Mouse (Mus musculus) midbrain, embryonic 13.5 days (tissue): ENCODE results near the gene Serpinb3a. TPM values are rescaled to one million over a fixed set of nuclear protein-coding genes. Genes with fewer than 3 reads are reported as not detected.
A peak's percentile ranks its signal among the peaks of the same experiment; 100 is the strongest.
"Not testable (repeated sequence)": the region's sequence is repeated elsewhere in the genome, so short reads cannot be mapped to it uniquely, and the experiment has no call there.

ENCODE experiments used
- ATAC-seq: fragments of 200-750 bp; cut with Nextera tagmentation; 2 replicates; pipeline ENCODE4 v1.8.0; 2017; ENCODE audit warnings: mild to moderate bottlenecking, moderate TSS enrichment, moderate library complexity
- H3K27ac ChIP-seq: fragments of 300-500 bp; sonication (generic); 2 replicates; pipeline ENCODE4 v1.5.1; 2015; ENCODE audit warnings: inconsistent platforms, mild to moderate bottlenecking, moderate library complexity
- H3K27me3 ChIP-seq: fragments of 300-500 bp; sonication (generic); 2 replicates; pipeline ENCODE4 v1.6.1; 2015; ENCODE audit warnings: mild to moderate bottlenecking, inconsistent platforms
- H3K36me3 ChIP-seq: fragments of 300-500 bp; sonication (generic); 2 replicates; pipeline ENCODE4 v1.6.1; 2015; ENCODE audit warnings: mild to moderate bottlenecking, inconsistent platforms
- H3K4me1 ChIP-seq: fragments of 300-500 bp; sonication (generic); replicated peaks from 2 replicates; pipeline ENCODE4 v1.6.1; 2015; ENCODE audit warnings: inconsistent platforms
- H3K4me2 ChIP-seq: fragments of 300-500 bp; sonication (generic); replicated peaks from 2 replicates; pipeline ENCODE4 v1.6.1; 2015; ENCODE audit warnings: moderate library complexity, mild to moderate bottlenecking, inconsistent platforms
- H3K4me3 ChIP-seq: fragments of 300-500 bp; sonication (generic); replicated peaks from 2 replicates; pipeline ENCODE4 v1.5.1; 2015; ENCODE audit warnings: mild to moderate bottlenecking, inconsistent platforms
- H3K9ac ChIP-seq: fragments of 300-500 bp; sonication (generic); replicated peaks from 2 replicates; pipeline ENCODE4 v1.6.1; 2015; ENCODE audit warnings: mild to moderate bottlenecking, inconsistent platforms
- H3K9me3 ChIP-seq: fragments of 300-500 bp; sonication (generic); 2 replicates; pipeline ENCODE4 v1.6.1; 2016; ENCODE audit warnings: mild to moderate bottlenecking, inconsistent platforms
- WGBS: fragments of 180-500 bp; shearing (Covaris S2); methylation state at CpG from one replicate; pipeline ENCODE4 v1.1.7; 2015; 5-methylcytosine and 5-hydroxymethylcytosine counted together
- polyA plus RNA-seq: library from polyadenylated mRNA; unstranded; fragments of >200 nt; fragmentation: Nextera tagmentation; extraction: Ambion mirVana; gene quantifications from 2 replicates; pipeline ENCODE4 v1.2.1, GENCODE M21; 2015

Gene Serpinb3a
- not detected in 2 replicates for polyA plus RNA-seq

- no peaks in the 10 kb centered on the region for H3K4me1 ChIP-seq
- no peak within 1 kb of the TSS for H3K9ac ChIP-seq
- no peak for ATAC-seq
- H3K4me3 ChIP-seq = no peak within 1 kb of the TSS
- H3K36me3 ChIP-seq = no peaks in the 10 kb centered on the region
- no peak within 1 kb of the TSS for H3K27ac ChIP-seq
- H3K4me2 ChIP-seq = no peak within 1 kb of the TSS
- H3K27me3 ChIP-seq = no peaks in the 10 kb centered on the region
- 88% methylated on average over 1 of the region's 1 CpGs for WGBS
- H3K9me3 ChIP-seq = no peaks in the 10 kb centered on the region
These were observed at the start of gene Serpinb3a for GRCm38 (mm10) chr1:107052203-107052602. Gene Serpinb3a (minus strand): TSS chr1:107052303.

GRCm38 (mm10) chr1:107098417-107098816 is 46.3 kb upstream of the Serpinb3a start:
- Histone ChIP-seq H3K9me3 (no peaks in the 10 kb centered on the region), H3K4me3 (no peak overlapping the region), H3K9ac (no peak overlapping the region), H3K4me2 (no peak overlapping the region), H3K27ac (no peak overlapping the region), H3K36me3 (no peaks in the 10 kb centered on the region), H3K4me1 (no peaks in the 10 kb centered on the region), H3K27me3 (no peaks in the 10 kb centered on the region)
- no peak for ATAC-seq
- 85% methylated on average over 2 of the region's 2 CpGs for WGBS

GRCm38 (mm10) chr1:107083406-107083805 is 31.3 kb upstream of the Serpinb3a start, which contains the start of gene Serpinb3d:
Gene Serpinb3d (minus strand): TSS chr1:107083506.
- Histone ChIP-seq H3K9me3 (no peaks in the 10 kb centered on the region), H3K4me2 (no peak within 1 kb of the TSS), H3K4me1 (no peaks in the 10 kb centered on the region), H3K27ac (no peak within 1 kb of the TSS), H3K9ac (no peak within 1 kb of the TSS), H3K36me3 (no peaks in the 10 kb centered on the region), H3K4me3 (no peak within 1 kb of the TSS), H3K27me3 (no peaks in the 10 kb centered on the region)
- ATAC-seq = no peak

- not testable (repeated sequence) for H3K4me1 ChIP-seq, H3K36me3 ChIP-seq, ATAC-seq, H3K27me3 ChIP-seq, H3K4me2 ChIP-seq, H3K9me3 ChIP-seq, H3K4me3 ChIP-seq, H3K9ac ChIP-seq, H3K27ac ChIP-seq
- 92% methylated on average over 3 of the region's 3 CpGs for WGBS
These were observed 17.9 kb downstream of the Serpinb3a start for GRCm38 (mm10) chr1:107034236-107034635.

- ATAC-seq = no peak
- H3K4me1 ChIP-seq = no peaks in the 10 kb centered on the region
- H3K4me3 ChIP-seq = no peak overlapping the region
These were observed 26.2 kb downstream of the Serpinb3a start for GRCm38 (mm10) chr1:107025886-107026285.

GRCm38 (mm10) chr1:107015210-107015609 is 36.9 kb downstream of the Serpinb3a start:
- no peaks in the 10 kb centered on the region for H3K9me3 ChIP-seq
- H3K27me3 ChIP-seq = no peaks in the 10 kb centered on the region
- H3K27ac ChIP-seq = no peak overlapping the region
- WGBS = 84% methylated on average over 7 of the region's 7 CpGs
- no peak overlapping the region for H3K4me3 ChIP-seq
- no peaks in the 10 kb centered on the region for H3K4me1 ChIP-seq
- H3K36me3 ChIP-seq = no peaks in the 10 kb centered on the region
- H3K4me2 ChIP-seq = no peak overlapping the region
- 0 out of 2 replicates have a peak, but pooled peaks have one; percentile 9 for ATAC-seq
- H3K9ac ChIP-seq = no peak overlapping the region

More at GRCm38 (mm10) chr1:107025886-107026285, 26.2 kb downstream of the Serpinb3a start:
- no peaks in the 10 kb centered on the region for H3K36me3 ChIP-seq
- whole genome bisulfite sequencing = 71% methylated on average over 1 of the region's 1 CpGs
- H3K27ac ChIP-seq = no peak overlapping the region
- H3K27me3 ChIP-seq = no peaks in the 10 kb centered on the region
- no peak overlapping the region for H3K9ac ChIP-seq
- no peak overlapping the region for H3K4me2 ChIP-seq
- H3K9me3 ChIP-seq = no peaks in the 10 kb centered on the region

- 53% methylated on average over 2 of the region's 2 CpGs for WGBS
- no peaks in the 10 kb centered on the region for H3K9me3 ChIP-seq
- 0 out of 2 replicates have a peak, but pooled peaks have one; percentile 20 for ATAC-seq
- no peaks in the 10 kb centered on the region for H3K36me3 ChIP-seq
- no peaks in the 10 kb centered on the region for H3K27me3 ChIP-seq
- H3K27ac ChIP-seq = no peak overlapping the region
- H3K4me2 ChIP-seq = no peak overlapping the region
- no peak overlapping the region for H3K4me3 ChIP-seq
- no peak overlapping the region for H3K9ac ChIP-seq
- H3K4me1 ChIP-seq = no peaks in the 10 kb centered on the region
These were observed 37.6 kb downstream of the Serpinb3a start for GRCm38 (mm10) chr1:107014530-107014929.

- no peaks in the 10 kb centered on the region for H3K9me3 ChIP-seq
- WGBS = 64% methylated on average over 3 of the region's 3 CpGs
- H3K4me1 ChIP-seq = no peaks in the 10 kb centered on the region
- H3K27ac ChIP-seq = no peak overlapping the region
- H3K4me2 ChIP-seq = no peak overlapping the region
- no peak for ATAC-seq
- H3K4me3 ChIP-seq = no peak overlapping the region
- no peaks in the 10 kb centered on the region for H3K27me3 ChIP-seq
- H3K36me3 ChIP-seq = no peaks in the 10 kb centered on the region
- H3K9ac ChIP-seq = no peak overlapping the region
These were observed 45.8 kb downstream of the Serpinb3a start for GRCm38 (mm10) chr1:107006316-107006715.

GRCm38 (mm10) chr1:107001754-107002153 is 50.3 kb downstream of the Serpinb3a start:
- Histone ChIP-seq H3K27me3 (no peaks in the 10 kb centered on the region), H3K4me3 (no peak overlapping the region), H3K27ac (no peak overlapping the region), H3K9me3 (no peaks in the 10 kb centered on the region), H3K9ac (no peak overlapping the region), H3K4me2 (no peak overlapping the region), H3K4me1 (no peaks in the 10 kb centered on the region), H3K36me3 (no peaks in the 10 kb centered on the region)
- 75% methylated on average over 2 of the region's 2 CpGs for WGBS
- no peak for ATAC-seq

- no peak overlapping the region for H3K4me2 ChIP-seq
- H3K9me3 ChIP-seq = no peaks in the 10 kb centered on the region
These were observed 51.7 kb downstream of the Serpinb3a start for GRCm38 (mm10) chr1:107000424-107000823.

More at GRCm38 (mm10) chr1:107000424-107000823, 51.7 kb downstream of the Serpinb3a start:
- no peak overlapping the region for H3K27ac ChIP-seq
- H3K4me3 ChIP-seq = no peak overlapping the region
- no peaks in the 10 kb centered on the region for H3K4me1 ChIP-seq
- WGBS = 74% methylated on average over 13 of the region's 13 CpGs
- no peak for ATAC-seq
- no peaks in the 10 kb centered on the region for H3K27me3 ChIP-seq
- H3K9ac ChIP-seq = no peak overlapping the region
- H3K36me3 ChIP-seq = no peaks in the 10 kb centered on the region

Other genes starting within 250 kb of the Serpinb3a start
- 0.10 and 0.24 TPM in 2 replicates for gene Serpinb5, start 191.1 kb downstream of the Serpinb3a start, polyA plus RNA-seq
- gene Serpinb12, start 117.9 kb downstream of the Serpinb3a start, polyA plus RNA-seq = not detected in 2 replicates
- gene Serpinb13, start 71.3 kb downstream of the Serpinb3a start, polyA plus RNA-seq = not detected in 2 replicates
- not detected in 2 replicates for gene Serpinb3d, start 31.2 kb upstream of the Serpinb3a start, polyA plus RNA-seq
- not detected in 2 replicates for gene Serpinb3b, start 226.1 kb upstream of the Serpinb3a start, polyA plus RNA-seq
- gene Serpinb3c, start 226.1 kb upstream of the Serpinb3a start, polyA plus RNA-seq = not detected in 2 replicates